Mouse (Mus musculus) left cerebral cortex, adult 11 months (tissue): ENCODE results near the gene Spaca6.

Source experiments
- DNase-seq: peaks from one replicate; pipeline ENCODE4 v3.0.0; 2022; ENCODE audit warnings: low spot score

The Spaca6 gene

GRCm38 (mm10) chr17:17826751-17827657, at the start of gene Spaca6:
Spaca6 (plus strand) TSS chr17:17827158.
- peak; percentile 80 for DNase-seq

- no peak for DNase-seq
Observed at GRCm38 (mm10) chr17:17790866-17791630, 35.9 kb upstream of the Spaca6 start.

- no peak for DNase-seq
Observed at GRCm38 (mm10) chr17:17792578-17792977, 34.4 kb upstream of the Spaca6 start.

- no peak for DNase-seq
Observed at GRCm38 (mm10) chr17:17795527-17795926, 31.4 kb upstream of the Spaca6 start.

GRCm38 (mm10) chr17:17823612-17824336, 3.2 kb upstream of the Spaca6 start:
- no peak for DNase-seq

GRCm38 (mm10) chr17:17825921-17826591, 902 bp upstream of the Spaca6 start:
- DNase-seq, result no peak

GRCm38 (mm10) chr17:17827658-17828190, 766 bp downstream of the Spaca6 start:
- DNase-seq, result no peak

GRCm38 (mm10) chr17:17828191-17828981, 1.4 kb downstream of the Spaca6 start:
- no peak for DNase-seq

- no peak for DNase-seq
Observed at GRCm38 (mm10) chr17:17829052-17829785, 2.3 kb downstream of the Spaca6 start.

- no peak for DNase-seq
Observed at GRCm38 (mm10) chr17:17829816-17830535, 3.0 kb downstream of the Spaca6 start.

GRCm38 (mm10) chr17:17830731-17831130, 3.8 kb downstream of the Spaca6 start:
- DNase-seq, result no peak

- DNase-seq, result no peak
Observed at GRCm38 (mm10) chr17:17834896-17835295, 7.9 kb downstream of the Spaca6 start.

- DNase-seq, result no peak
Observed at GRCm38 (mm10) chr17:17836101-17836500, 9.1 kb downstream of the Spaca6 start.

- DNase-seq, result no peak
Observed at GRCm38 (mm10) chr17:17837426-17837825, 10.5 kb downstream of the Spaca6 start.

GRCm38 (mm10) chr17:17837919-17838701, 11.2 kb downstream of the Spaca6 start:
- DNase-seq, result peak; percentile 97

- no peak for DNase-seq
Observed at GRCm38 (mm10) chr17:17839276-17839675, 12.3 kb downstream of the Spaca6 start.

- no peak for DNase-seq
Observed at GRCm38 (mm10) chr17:17840796-17841195, 13.8 kb downstream of the Spaca6 start.

GRCm38 (mm10) chr17:17843534-17844261, 16.7 kb downstream of the Spaca6 start:
- DNase-seq, result no peak
